Mouse (Mus musculus) intestine, embryonic 14.5 days (tissue): ENCODE data around the gene Calm2. TPM values are rescaled to one million over a fixed set of nuclear protein-coding genes. Genes with fewer than 3 reads are reported as not detected.

Source experiments
- ATAC-seq: fragments of 200-750 bp; cut with Nextera tagmentation; replicated peaks from 2 replicates; pipeline ENCODE4 v1.8.0; 2017; ENCODE audit warnings: low read depth, moderate number of reproducible peaks, moderate TSS enrichment, moderate library complexity; ENCODE audit not compliant: low FRiP score, low TSS enrichment
- DNase-seq: peaks from one replicate; pipeline ENCODE4 v3.0.0-alpha.2; 2018; ENCODE audit warnings: low spot score
- H3K27ac ChIP-seq: fragments of 300-500 bp; sonication (generic); 2 replicates; pipeline ENCODE4 v1.5.1; 2014; ENCODE audit warnings: low read depth, mild to moderate bottlenecking, control low read depth
- H3K27me3 ChIP-seq: fragments of 300-500 bp; sonication (generic); replicated peaks from 2 replicates; pipeline ENCODE4 v1.6.1; 2014; ENCODE audit warnings: low read length, control low read depth; ENCODE audit not compliant: control insufficient read depth, insufficient read depth
- H3K36me3 ChIP-seq: fragments of 300-500 bp; sonication (generic); 2 replicates; pipeline ENCODE4 v1.6.1; 2014; ENCODE audit warnings: low read length, control low read depth; ENCODE audit not compliant: control insufficient read depth, insufficient read depth
- H3K4me1 ChIP-seq: fragments of 300-500 bp; sonication (generic); replicated peaks from 2 replicates; pipeline ENCODE4 v1.6.1; 2014; ENCODE audit warnings: low read length, control low read depth, mixed read lengths; ENCODE audit not compliant: control insufficient read depth, insufficient read depth
- H3K4me2 ChIP-seq: fragments of 300-500 bp; sonication (generic); 2 replicates; pipeline ENCODE4 v1.6.1; 2014; ENCODE audit warnings: low read length
- H3K4me3 ChIP-seq: fragments of 300-500 bp; sonication (generic); 2 replicates; pipeline ENCODE4 v1.5.1; 2014; ENCODE audit warnings: low read depth, low read length, control low read depth, mixed read lengths
- H3K9ac ChIP-seq: fragments of 300-500 bp; sonication (generic); 2 replicates; pipeline ENCODE4 v1.6.1; 2014; ENCODE audit warnings: mild to moderate bottlenecking, low read length
- H3K9me3 ChIP-seq: fragments of 300-500 bp; sonication (generic); 2 replicates; pipeline ENCODE4 v1.6.1; 2016; ENCODE audit warnings: low read length, control low read depth; ENCODE audit not compliant: control insufficient read depth
- WGBS: fragments of 180-500 bp; shearing (Covaris S2); extraction: QIAGEN DNeasy Blood & Tissue Kit; methylation state at CpG from one replicate; pipeline ENCODE4 v1.1.7; 2014; 5-methylcytosine and 5-hydroxymethylcytosine counted together
- polyA plus RNA-seq: library from polyadenylated mRNA; unstranded; fragments of >200 nt; fragmentation: Nextera tagmentation; extraction: Ambion mirVana; gene quantifications from 2 replicates; pipeline ENCODE4 v1.2.1, GENCODE M21; 2014

Calm2 gene
- polyA plus RNA-seq, 1 experiment from 2014 or later = 1,068 TPM

- H3K4me2 ChIP-seq = no peak overlapping the region
- 90% methylated on average over 8 of the region's 8 CpGs for WGBS
- H3K9me3 ChIP-seq = no peaks in the 10 kb centered on the region
- H3K9ac ChIP-seq = no peak overlapping the region
- H3K4me1 ChIP-seq = peaks cover 10% of the 10 kb centered on the region
- peaks cover 5% of the 10 kb centered on the region; the same call in 1 of the 2 replicates for H3K36me3 ChIP-seq
- H3K4me3 ChIP-seq = no peak overlapping the region
- H3K27ac ChIP-seq = no peak overlapping the region
- DNase-seq (no peak), ATAC-seq (no peak)
- no peaks in the 10 kb centered on the region for H3K27me3 ChIP-seq
These were observed 2.1 kb upstream of the Calm2 start for GRCm38 (mm10) chr17:87448881-87449280.

- 91% methylated on average over 9 of the region's 9 CpGs for WGBS
- DNase-seq = no peak
These were observed 1.6 kb upstream of the Calm2 start for GRCm38 (mm10) chr17:87448339-87448738.

GRCm38 (mm10) chr17:87447612-87448200 is 971 bp upstream of the Calm2 start:
- DNase-seq = no peak
- peak overlapping the region; percentile 97 for H3K27ac ChIP-seq
- no peak for ATAC-seq
- H3K4me3 ChIP-seq = peak overlapping the region; percentile 95
- peaks cover 22% of the 10 kb centered on the region for H3K4me1 ChIP-seq
- WGBS = 49% methylated on average over 12 of the region's 12 CpGs
- H3K9ac ChIP-seq = peak overlapping the region; percentile 98
- H3K9me3 ChIP-seq = no peaks in the 10 kb centered on the region
- H3K4me2 ChIP-seq = peak overlapping the region; percentile 59
- H3K27me3 ChIP-seq = no peaks in the 10 kb centered on the region
- peaks cover 6% of the 10 kb centered on the region; the same call in 1 of the 2 replicates for H3K36me3 ChIP-seq

More at GRCm38 (mm10) chr17:87448339-87448738, 1.6 kb upstream of the Calm2 start:
- Histone ChIP-seq H3K36me3 (peaks cover 6% of the 10 kb centered on the region; the same call in 1 of the 2 replicates), H3K4me2 (no peak overlapping the region), H3K27me3 (no peaks in the 10 kb centered on the region), H3K4me3 (no peak overlapping the region), H3K9ac (no peak overlapping the region), H3K4me1 (peaks cover 15% of the 10 kb centered on the region), H3K27ac (no peak overlapping the region), H3K9me3 (no peaks in the 10 kb centered on the region)
- no peak for ATAC-seq

- 1% methylated on average over 73 of the region's 86 CpGs for WGBS
- H3K4me1 ChIP-seq = peaks cover 26% of the 10 kb centered on the region
- H3K36me3 ChIP-seq = peaks cover 17% of the 10 kb centered on the region
- ATAC-seq (peak; percentile 79), DNase-seq (peak; percentile 85)
- no peaks in the 10 kb centered on the region for H3K27me3 ChIP-seq
- H3K4me2 ChIP-seq = peak overlapping the region; percentile 95
- H3K9me3 ChIP-seq = no peaks in the 10 kb centered on the region
- peak overlapping the region; percentile 98 for H3K9ac ChIP-seq
- peak overlapping the region; percentile 97 for H3K27ac ChIP-seq
- peak overlapping the region; percentile 95 for H3K4me3 ChIP-seq
These were observed 593 bp downstream of the Calm2 start for GRCm38 (mm10) chr17:87445917-87446766.

- Histone ChIP-seq H3K4me3 (peak overlapping the region; percentile 95), H3K4me2 (peak overlapping the region; percentile 95), H3K4me1 (peaks cover 26% of the 10 kb centered on the region), H3K9me3 (no peaks in the 10 kb centered on the region), H3K27me3 (no peaks in the 10 kb centered on the region), H3K9ac (peak overlapping the region; percentile 98), H3K27ac (peak overlapping the region; percentile 97; the same call in 1 of the 2 replicates), H3K36me3 (peaks cover 17% of the 10 kb centered on the region)
- DNase-seq (no peak), ATAC-seq (no peak)
- WGBS = 1% methylated on average over 13 of the region's 13 CpGs
These were observed 1.3 kb downstream of the Calm2 start for GRCm38 (mm10) chr17:87445337-87445916.

- no peak for DNase-seq
These were observed 2.0 kb downstream of the Calm2 start for GRCm38 (mm10) chr17:87444763-87445162.

GRCm38 (mm10) chr17:87441537-87441936 is 5.2 kb downstream of the Calm2 start:
- Histone ChIP-seq H3K9ac (no peak overlapping the region), H3K27me3 (no peaks in the 10 kb centered on the region), H3K4me1 (peaks cover 26% of the 10 kb centered on the region), H3K9me3 (no peaks in the 10 kb centered on the region), H3K36me3 (peaks cover 25% of the 10 kb centered on the region), H3K4me3 (no peak overlapping the region), H3K27ac (no peak overlapping the region), H3K4me2 (no peak overlapping the region)
- WGBS = 70% methylated on average over 2 of the region's 2 CpGs
- DNase-seq (no peak), ATAC-seq (no peak)

More at GRCm38 (mm10) chr17:87444763-87445162, 2.0 kb downstream of the Calm2 start:
- no peaks in the 10 kb centered on the region for H3K9me3 ChIP-seq
- ATAC-seq = no peak
- H3K27ac ChIP-seq = no peak overlapping the region
- WGBS = 44% methylated on average over 4 of the region's 4 CpGs
- no peak overlapping the region for H3K9ac ChIP-seq
- peak overlapping the region; percentile 34 for H3K4me3 ChIP-seq
- H3K27me3 ChIP-seq = no peaks in the 10 kb centered on the region
- H3K4me1 ChIP-seq = peaks cover 26% of the 10 kb centered on the region
- peaks cover 17% of the 10 kb centered on the region for H3K36me3 ChIP-seq
- H3K4me2 ChIP-seq = peak overlapping the region; percentile 95

- H3K9ac ChIP-seq = no peak overlapping the region
- H3K27me3 ChIP-seq = no peaks in the 10 kb centered on the region
- no peak overlapping the region for H3K4me3 ChIP-seq
- ATAC-seq (no peak), DNase-seq (no peak)
- peaks cover 40% of the 10 kb centered on the region for H3K36me3 ChIP-seq
- H3K4me1 ChIP-seq = peaks cover 21% of the 10 kb centered on the region
- H3K4me2 ChIP-seq = no peak overlapping the region
- no peak overlapping the region for H3K27ac ChIP-seq
- 86% methylated on average over 2 of the region's 2 CpGs for WGBS
- no peaks in the 10 kb centered on the region for H3K9me3 ChIP-seq
These were observed 7.3 kb downstream of the Calm2 start for GRCm38 (mm10) chr17:87439441-87439840.
